Mouse (Mus musculus) retina, embryonic 14.5 days (tissue): ENCODE measurements around the gene Rnf144b.

ENCODE experiments used
- DNase-seq: peaks from one replicate; pipeline ENCODE4 v3.0.0-alpha.2; 2015; ENCODE audit warnings: low spot score

The Rnf144b gene

GRCm38 (mm10) chr13:47122537-47123430, at the start of gene Rnf144b:
Gene Rnf144b (plus strand): TSS chr13:47122656.
- peak; percentile 63 for DNase-seq

GRCm38 (mm10) chr13:47076156-47076555, 46.3 kb upstream of the Rnf144b start:
- DNase-seq: no peak

GRCm38 (mm10) chr13:47077367-47077766, 45.1 kb upstream of the Rnf144b start:
- DNase-seq: no peak

DNA sequence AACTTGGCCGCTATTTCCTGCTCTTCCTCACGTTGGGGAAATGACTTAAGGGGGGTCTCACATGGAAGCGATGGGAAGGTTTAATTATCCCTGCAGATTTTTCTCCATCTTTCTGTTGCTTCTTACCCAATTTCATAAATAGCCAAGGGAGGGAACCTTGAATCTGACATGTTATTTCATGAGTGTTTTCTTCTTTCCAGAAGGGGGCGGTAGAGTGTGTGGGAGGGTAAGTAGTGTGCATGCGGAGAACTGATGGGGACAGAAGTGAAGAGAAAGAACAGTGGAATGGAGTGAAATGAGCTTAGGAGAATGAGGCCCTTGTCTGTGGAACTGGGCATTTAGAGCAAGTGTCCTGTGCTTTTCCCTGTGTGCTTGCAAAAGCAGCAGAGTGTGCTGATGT, 43.7 kb upstream of the Rnf144b start:
- no peak for DNase-seq

GRCm38 (mm10) chr13:47080905-47081505, 41.5 kb upstream of the Rnf144b start:
- no peak for DNase-seq

- no peak for DNase-seq
Measured at GRCm38 (mm10) chr13:47088433-47088832, 34.0 kb upstream of the Rnf144b start.

GRCm38 (mm10) chr13:47089271-47089670, 33.2 kb upstream of the Rnf144b start:
- no peak for DNase-seq

- no peak for DNase-seq
Measured at GRCm38 (mm10) chr13:47093791-47094190, 28.7 kb upstream of the Rnf144b start.

GRCm38 (mm10) chr13:47096591-47096990, 25.9 kb upstream of the Rnf144b start:
- no peak for DNase-seq

DNA sequence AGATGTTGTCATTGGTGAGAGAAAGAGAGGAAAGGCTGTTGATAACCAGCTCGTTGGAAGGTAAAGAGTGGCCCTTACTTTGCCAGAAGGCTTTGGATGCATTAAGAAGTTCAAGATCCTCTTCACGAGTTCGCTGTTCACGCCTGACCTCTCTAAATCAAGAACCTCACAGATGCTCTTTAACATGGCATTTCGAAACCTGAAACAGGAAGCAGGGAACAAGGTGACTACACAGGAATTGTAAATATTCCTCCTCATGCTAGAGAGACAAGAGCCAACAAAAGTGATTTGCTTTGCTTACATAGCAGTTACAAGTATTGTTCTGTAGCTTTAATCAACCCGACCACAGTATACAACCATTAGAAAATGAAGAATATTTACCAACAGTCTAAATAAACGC, 23.2 kb upstream of the Rnf144b start:
- no peak for DNase-seq

DNA sequence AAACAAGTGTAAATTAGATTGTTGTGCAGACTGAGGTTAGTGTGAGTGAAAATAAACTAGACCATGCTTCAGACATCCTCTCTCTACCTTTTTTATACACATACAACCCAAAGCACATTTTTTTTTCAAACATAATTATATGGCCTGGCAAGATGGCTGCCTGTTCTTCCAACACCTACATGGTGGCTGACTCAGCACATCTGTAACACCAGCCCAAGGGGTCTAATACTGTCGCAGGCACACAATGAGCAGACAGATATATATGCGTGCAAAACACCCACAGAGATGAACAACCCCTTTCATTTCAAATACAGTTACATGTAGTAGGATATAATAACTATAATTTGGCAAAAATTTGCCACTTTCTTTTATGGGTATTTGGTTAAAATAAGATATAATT, 21.9 kb upstream of the Rnf144b start:
- no peak for DNase-seq

DNA sequence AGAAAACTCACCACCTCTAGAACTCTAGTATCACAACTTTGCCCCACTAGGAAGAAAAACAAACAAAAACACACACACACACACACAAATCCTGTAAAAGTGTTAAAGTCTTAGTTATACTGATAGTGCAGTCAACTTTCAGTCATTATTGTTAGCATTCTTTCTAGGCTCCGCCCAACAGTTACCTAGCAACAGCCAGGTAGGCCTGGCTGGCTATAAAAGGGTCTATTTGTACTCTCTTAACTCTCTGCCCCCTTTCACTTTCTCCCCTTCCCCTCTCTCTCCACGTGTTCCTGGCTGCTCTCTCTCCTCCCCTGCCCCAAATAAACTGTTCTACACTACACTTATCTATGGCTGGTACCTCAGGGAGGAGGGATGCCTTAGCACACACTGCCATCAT, 18.3 kb upstream of the Rnf144b start:
- no peak for DNase-seq

DNA sequence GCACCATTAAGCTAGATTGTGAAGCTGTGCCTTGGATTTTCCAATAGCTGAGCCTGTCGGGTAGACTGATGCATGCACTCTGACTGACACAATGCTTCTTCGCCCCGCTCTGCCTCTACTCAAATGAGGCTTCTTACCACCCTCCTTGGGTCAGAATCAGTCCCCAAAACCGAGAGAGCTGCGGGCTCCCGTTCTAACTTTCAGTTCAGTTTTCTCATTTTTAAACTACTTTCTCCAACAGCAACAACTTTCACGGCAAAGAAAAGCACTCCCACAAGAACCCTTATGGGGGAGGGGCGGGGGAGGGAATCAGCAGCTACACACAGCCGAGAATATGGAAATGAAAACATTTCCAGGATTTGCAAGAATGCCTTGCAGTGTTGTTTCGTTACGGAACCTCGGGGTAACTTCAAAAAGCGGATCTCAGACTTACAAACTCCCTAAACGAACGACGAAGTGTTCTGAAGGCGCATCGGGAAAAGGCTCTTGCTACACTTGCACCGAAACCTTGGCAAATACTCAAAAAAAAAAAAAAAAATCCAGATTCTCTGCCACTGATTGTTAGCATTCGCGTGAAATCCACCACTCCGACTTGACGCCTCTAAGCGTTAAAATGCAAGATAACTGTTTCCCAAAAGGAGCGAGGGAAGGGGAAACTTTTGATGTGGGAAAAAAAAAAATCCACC, 17.5 kb upstream of the Rnf144b start:
- peak; percentile 53 for DNase-seq

DNA sequence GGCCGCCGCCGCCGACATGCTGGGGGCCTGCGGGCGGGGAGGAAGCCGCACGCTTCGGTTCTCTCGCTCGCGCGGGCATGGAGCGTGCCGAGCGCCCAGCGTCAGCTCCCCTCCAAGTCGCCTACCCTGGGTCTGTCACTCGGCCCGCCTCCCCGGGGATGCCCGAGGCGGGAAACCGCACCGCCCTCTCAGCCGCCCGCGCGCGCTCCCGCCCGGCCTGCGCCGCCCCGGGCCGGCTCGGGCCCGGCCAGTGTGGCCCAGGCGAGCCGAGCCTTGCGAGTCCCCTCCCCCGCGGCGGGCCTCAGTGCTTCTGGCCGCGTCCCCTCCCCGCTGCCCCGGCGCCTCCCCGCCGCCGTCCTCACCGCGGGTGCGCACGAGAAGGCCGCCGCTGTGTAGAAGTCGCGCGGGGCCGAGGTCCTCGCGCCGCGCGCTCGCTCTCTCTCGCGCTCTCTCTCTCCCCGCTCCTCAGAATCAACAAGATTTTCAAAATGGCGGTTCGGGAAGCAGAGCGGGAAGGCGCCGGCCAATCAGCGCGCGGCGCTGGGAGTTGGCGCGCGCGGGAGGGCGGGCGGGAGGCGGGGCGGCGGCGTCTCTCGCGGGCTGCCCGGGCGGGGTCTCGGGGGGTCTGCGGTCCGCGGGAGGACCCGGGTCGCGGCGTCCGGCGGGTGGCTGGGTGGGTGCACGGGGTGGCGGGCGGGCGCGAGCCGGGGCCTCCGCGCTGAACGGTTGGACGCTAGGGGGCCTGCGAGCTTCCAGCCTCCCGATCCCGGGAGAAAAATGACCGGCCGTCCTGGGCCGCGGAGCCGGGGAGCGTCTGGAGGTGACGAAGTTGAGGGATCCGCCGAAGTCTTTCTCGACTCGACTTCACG, 16.5 kb upstream of the Rnf144b start, which contains the start of gene Dek:
TSS of gene Dek (minus strand) at position 491 of the 869 bp plus-strand sequence.
- DNase-seq: peak; percentile 94

GRCm38 (mm10) chr13:47106580-47106888, 15.9 kb upstream of the Rnf144b start:
- DNase-seq: no peak

- DNase-seq: no peak
Measured at GRCm38 (mm10) chr13:47109239-47109638, 13.2 kb upstream of the Rnf144b start.

DNA sequence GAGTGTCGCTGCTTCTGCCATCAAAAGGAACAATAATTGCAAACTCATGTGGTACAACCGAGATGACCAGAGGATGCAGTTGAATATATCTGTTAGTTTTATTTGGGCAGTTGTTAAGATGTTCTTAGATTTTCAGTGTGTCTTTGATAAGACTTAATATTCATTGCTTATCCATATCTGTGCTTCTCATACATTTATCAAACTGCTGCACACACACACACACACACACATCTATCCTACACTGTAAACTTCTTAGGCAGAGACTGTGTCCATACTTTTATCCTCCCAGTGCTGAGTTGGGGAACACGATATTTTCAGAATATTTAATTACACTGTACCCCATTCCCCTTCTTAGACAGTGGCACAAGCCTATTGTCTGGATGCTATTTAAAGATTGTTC, 11.3 kb upstream of the Rnf144b start:
- no peak for DNase-seq

GRCm38 (mm10) chr13:47112056-47112455, 10.4 kb upstream of the Rnf144b start:
- DNase-seq: no peak

GRCm38 (mm10) chr13:47112924-47113323, 9.5 kb upstream of the Rnf144b start:
- DNase-seq: no peak

DNA sequence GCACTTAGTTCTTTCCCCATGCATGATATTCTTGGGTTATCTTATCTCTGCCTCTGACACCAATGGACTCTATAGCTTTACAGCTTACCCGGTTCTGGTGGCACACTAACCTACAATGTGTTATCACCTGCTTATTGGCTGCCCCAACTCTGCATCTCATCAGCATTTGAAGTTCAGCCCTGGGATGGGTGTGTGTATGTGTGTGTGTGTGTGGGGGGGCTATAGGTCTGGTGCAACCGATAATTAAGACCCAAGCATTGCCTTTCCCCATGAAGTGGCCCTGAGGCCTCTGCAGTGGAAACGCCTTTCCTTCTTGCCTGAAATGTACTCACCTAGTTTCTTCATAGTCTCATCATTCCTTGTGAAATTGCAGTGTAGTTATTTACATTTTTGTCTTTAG, 6.5 kb upstream of the Rnf144b start:
- DNase-seq: no peak

DNA sequence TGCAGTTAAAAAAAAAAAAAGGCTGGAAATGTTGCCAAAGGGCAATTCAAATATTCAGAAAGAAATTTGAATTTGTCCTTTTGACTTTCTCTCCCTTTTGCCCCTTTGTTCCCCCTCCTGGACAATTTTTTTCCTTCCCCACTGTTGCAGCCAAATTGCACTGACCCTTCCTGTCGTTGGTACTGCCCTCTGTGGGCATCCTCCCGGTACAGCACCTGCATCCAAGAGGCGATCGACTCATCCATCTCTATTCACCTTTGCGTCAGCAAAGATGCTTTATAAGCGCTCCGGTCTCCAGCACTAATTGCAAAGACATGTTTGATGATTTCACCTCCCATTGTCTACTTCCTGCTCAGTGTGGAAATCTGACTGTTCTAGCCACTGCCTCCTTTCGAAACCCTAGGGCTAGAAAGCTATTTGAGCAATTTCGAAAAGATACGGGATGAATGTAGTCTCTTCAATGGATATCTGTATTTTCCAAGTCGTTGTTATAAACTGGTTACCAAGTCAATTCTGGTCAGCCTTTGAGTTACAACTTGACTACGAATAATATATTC, 1.0 kb upstream of the Rnf144b start:
- no peak for DNase-seq

DNA sequence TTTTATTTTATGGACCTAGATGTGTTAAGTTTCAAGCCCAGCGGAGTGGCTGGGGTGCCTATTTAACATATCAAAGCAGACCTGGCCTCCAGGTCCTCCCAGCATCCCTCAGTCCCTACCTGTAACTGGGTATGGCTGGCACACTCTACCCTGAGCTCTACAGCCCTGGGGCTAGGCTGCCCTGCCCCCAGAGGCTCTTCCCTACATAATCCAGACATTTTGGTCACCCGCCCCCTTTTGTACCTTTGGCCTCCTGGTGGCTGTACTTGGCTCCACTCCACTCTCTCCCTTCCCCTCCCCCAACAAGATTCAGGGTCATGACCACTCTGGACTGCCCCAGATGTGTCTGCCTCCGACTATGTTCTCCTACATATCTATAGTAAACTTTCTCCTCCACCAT, 2.0 kb downstream of the Rnf144b start:
- DNase-seq: peak; percentile 39
